Mouse (Mus musculus) MEL (cell line): ENCODE data around the gene Hpse. TPM values are rescaled to one million over a fixed set of nuclear protein-coding genes. Genes with fewer than 3 reads are reported as not detected.

Source experiments
- DNase-seq: peaks from one replicate; pipeline ENCODE4 v3.0.0; 2011; ENCODE audit warnings: low read depth, low spot score
- H3K27ac ChIP-seq: 2 replicates; pipeline ENCODE4 v1.5.1; 2012; ENCODE audit warnings: low read depth, mild to moderate bottlenecking, control low read depth, low read length, moderate library complexity; ENCODE audit not compliant: control insufficient read depth
- H3K27me3 ChIP-seq, 2 experiments: fragments of 150-350 bp in 1 of 2; sonication (generic) in 1 of 2; 2 replicates each; pipeline ENCODE4 v1.6.1; 2012; ENCODE audit warnings: low read length in 2 of 2, mild to moderate bottlenecking in 2 of 2, improper control_type of control experiment in 1 of 2, moderate library complexity in 1 of 2; ENCODE audit not compliant: insufficient read depth in 2 of 2, control insufficient read depth in 1 of 2
- H3K36me3 ChIP-seq, 2 experiments: 2 replicates each; pipeline ENCODE4 v1.6.1; 2012 to 2014; ENCODE audit warnings: low read length in 2 of 2, improper control_type of control experiment in 1 of 2, inconsistent platforms in 1 of 2, mild to moderate bottlenecking in 1 of 2; ENCODE audit not compliant: insufficient read depth in 2 of 2, control insufficient read depth in 1 of 2
- H3K4me1 ChIP-seq, 2 experiments: fragments of 150-350 bp in 1 of 2; sonication (generic) in 1 of 2; 2 replicates each; pipeline ENCODE4 v1.6.1; 2012; ENCODE audit warnings: low read length in 2 of 2, improper control_type of control experiment in 1 of 2, mild to moderate bottlenecking in 1 of 2; ENCODE audit not compliant: insufficient read depth in 2 of 2, control insufficient read depth in 1 of 2
- H3K4me3 ChIP-seq, 2 experiments: fragments of 150-350 bp in 1 of 2; sonication (generic) in 1 of 2; 2 replicates each; pipeline ENCODE4 v1.5.1; 2012; ENCODE audit warnings: low read depth in 2 of 2, low read length in 2 of 2, mild to moderate bottlenecking in 2 of 2, moderate library complexity in 2 of 2, control low read depth in 1 of 2, improper control_type of control experiment in 1 of 2; ENCODE audit not compliant: control insufficient read depth in 1 of 2, insufficient read depth in 1 of 2
- H3K79me2 ChIP-seq: 2 replicates; pipeline ENCODE4 v1.6.1; 2012; ENCODE audit warnings: mild to moderate bottlenecking, low read length, moderate library complexity; ENCODE audit not compliant: control insufficient read depth, poor library complexity, insufficient read depth
- H3K9ac ChIP-seq: 2 replicates; pipeline ENCODE4 v1.6.1; 2012; ENCODE audit warnings: low read depth, mild to moderate bottlenecking, control low read depth, low read length, moderate library complexity; ENCODE audit not compliant: control insufficient read depth, poor library complexity, severe bottlenecking
- H3K9me3 ChIP-seq: fragments of 150-350 bp; sonication (generic); replicated peaks from 2 replicates; pipeline ENCODE4 v1.6.1; 2012; ENCODE audit warnings: mild to moderate bottlenecking, low read length, improper control_type of control experiment, moderate library complexity; ENCODE audit not compliant: insufficient read depth
- BHLHE40 ChIP-seq: IDR thresholded peaks from 2 replicates; pipeline ENCODE4 v1.6.1; 2012; ENCODE audit warnings: low read depth, mild to moderate bottlenecking, inconsistent platforms, low read length, improper control_type of control experiment, borderline replicate concordance
- CHD1 ChIP-seq: IDR thresholded peaks from 2 replicates; pipeline ENCODE4 v1.6.1; 2012; ENCODE audit warnings: low read depth, mild to moderate bottlenecking, inconsistent platforms, low read length, improper control_type of control experiment
- CHD2 ChIP-seq: IDR thresholded peaks from 2 replicates; pipeline ENCODE4 v1.6.1; 2011; ENCODE audit warnings: low read length, improper control_type of control experiment
- CTCF ChIP-seq, 3 experiments: IDR thresholded peaks in 2 of 3; conservative IDR thresholded peaks in 1 of 3; 2 replicates each; pipeline ENCODE4 v1.5.1; 2011 to 2012; ENCODE audit warnings: low read length in 3 of 3, low read depth in 2 of 3, mild to moderate bottlenecking in 2 of 3, improper control_type of control experiment in 1 of 3, inconsistent platforms in 1 of 3, mixed read lengths in 1 of 3, moderate library complexity in 1 of 3; ENCODE audit not compliant: control insufficient read depth in 1 of 3, insufficient read depth in 1 of 3, poor library complexity in 1 of 3, severe bottlenecking in 1 of 3
- EP300 ChIP-seq, 2 experiments: IDR thresholded peaks; 2 replicates each; pipeline ENCODE4 v1.6.1; 2011; ENCODE audit warnings: improper control_type of control experiment in 2 of 2, low read length in 2 of 2, low read depth in 1 of 2, mild to moderate bottlenecking in 1 of 2
- GABPA ChIP-seq: IDR thresholded peaks from 2 replicates; pipeline ENCODE4 v1.6.1; 2012; ENCODE audit warnings: low read depth, mild to moderate bottlenecking, inconsistent platforms, low read length, improper control_type of control experiment, moderate library complexity
- GATA1 ChIP-seq: IDR thresholded peaks from 2 replicates; pipeline ENCODE4 v1.6.1; 2011; ENCODE audit warnings: low read depth, low read length, improper control_type of control experiment
- HCFC1 ChIP-seq: IDR thresholded peaks from 2 replicates; pipeline ENCODE4 v1.6.1; 2012; ENCODE audit warnings: low read depth, mild to moderate bottlenecking, inconsistent platforms, low read length, improper control_type of control experiment, moderate library complexity
- KAT2A ChIP-seq: conservative IDR thresholded peaks from 2 replicates; pipeline ENCODE4 v1.6.1; 2012; ENCODE audit warnings: low read depth, low read length, improper control_type of control experiment, inconsistent platforms
- MAFK ChIP-seq: IDR thresholded peaks from 2 replicates; pipeline ENCODE4 v1.6.1; 2011; ENCODE audit warnings: low read depth, mild to moderate bottlenecking, low read length, improper control_type of control experiment, borderline replicate concordance
- MAZ ChIP-seq: IDR thresholded peaks from 2 replicates; pipeline ENCODE4 v1.6.1; 2012; ENCODE audit warnings: low read depth, mild to moderate bottlenecking, inconsistent platforms, low read length, improper control_type of control experiment
- MEF2A ChIP-seq: IDR thresholded peaks from 2 replicates; pipeline ENCODE4 v1.6.1; 2014; ENCODE audit warnings: low read depth, mild to moderate bottlenecking, inconsistent platforms, low read length, improper control_type of control experiment; ENCODE audit not compliant: poor library complexity, insufficient replicate concordance, severe bottlenecking; ENCODE audit errors: extremely low read depth
- MXI1 ChIP-seq: IDR thresholded peaks from 2 replicates; pipeline ENCODE4 v1.6.1; 2011; ENCODE audit warnings: mild to moderate bottlenecking, low read depth, low read length, improper control_type of control experiment
- MYB ChIP-seq: IDR thresholded peaks from 2 replicates; pipeline ENCODE4 v1.6.1; 2011; ENCODE audit warnings: mild to moderate bottlenecking, low read depth, low read length, improper control_type of control experiment
- MYC ChIP-seq: IDR thresholded peaks from 2 replicates; pipeline ENCODE4 v1.6.1; 2011; ENCODE audit warnings: low read depth, mild to moderate bottlenecking, low read length, improper control_type of control experiment, moderate library complexity
- NELFE ChIP-seq: IDR thresholded peaks from 2 replicates; pipeline ENCODE4 v1.6.1; 2011; ENCODE audit warnings: low read depth, low read length, improper control_type of control experiment
- NRF1 ChIP-seq: IDR thresholded peaks from 2 replicates; pipeline ENCODE4 v1.6.1; 2014; ENCODE audit warnings: low read depth, mild to moderate bottlenecking, inconsistent platforms, low read length, improper control_type of control experiment, moderate library complexity; ENCODE audit not compliant: poor library complexity, insufficient read depth, severe bottlenecking
- POLR2AphosphoS2 ChIP-seq: IDR thresholded peaks from 2 replicates; pipeline ENCODE4 v1.6.1; 2011; ENCODE audit warnings: low read length, improper control_type of control experiment
- POLR2AphosphoS5 ChIP-seq: IDR thresholded peaks from 2 replicates; pipeline ENCODE4 v1.6.1; 2012; ENCODE audit warnings: low read depth, borderline replicate concordance, mild to moderate bottlenecking, inconsistent platforms, low read length, moderate library complexity, mixed read lengths
- RCOR1 ChIP-seq: IDR thresholded peaks from 2 replicates; pipeline ENCODE4 v1.6.1; 2012; ENCODE audit warnings: low read depth, mild to moderate bottlenecking, inconsistent platforms, low read length, improper control_type of control experiment
- SIN3A ChIP-seq: IDR thresholded peaks from 2 replicates; pipeline ENCODE4 v1.6.1; 2012; ENCODE audit warnings: low read length, improper control_type of control experiment, inconsistent platforms
- SMC3 ChIP-seq: IDR thresholded peaks from 2 replicates; pipeline ENCODE4 v1.6.1; 2011; ENCODE audit warnings: low read depth, low read length, improper control_type of control experiment
- TCF12 ChIP-seq: IDR thresholded peaks from 2 replicates; pipeline ENCODE4 v1.6.1; 2014; ENCODE audit warnings: low read depth, mild to moderate bottlenecking, inconsistent platforms, low read length, improper control_type of control experiment, moderate library complexity
- USF1 ChIP-seq: IDR thresholded peaks from 2 replicates; pipeline ENCODE4 v1.6.1; 2014; ENCODE audit warnings: low read depth, mild to moderate bottlenecking, inconsistent platforms, low read length, improper control_type of control experiment, moderate library complexity
- polyA plus RNA-seq, 2 experiments: library from polyadenylated mRNA; stranded (reverse) in 1 of 2; unstranded in 1 of 2; fragments of >175 nt in 1 of 2; fragments of >200 nt in 1 of 2; gene quantifications; 2 replicates each; pipeline versions ENCODE4 v1.2.1 to v1.2.4; 2012; ENCODE audit warnings: low replicate concordance in 2 of 2, low read depth in 1 of 2; ENCODE audit not compliant: insufficient read length in 2 of 2, insufficient read depth in 1 of 2, missing spikeins in 1 of 2
- total RNA-seq: library from RNA; depleted of rRNA; stranded (reverse); fragments of 300-350 nt; gene quantifications from 2 replicates; pipeline ENCODE4 v1.2.3, GENCODE M21; 2012

The Hpse gene
- total and polyA plus RNA-seq, 3 experiments = 0.03 TPM; not detected in 2

- H3K36me3 ChIP-seq = peaks cover 0 to 4% of the 10 kb centered on the region in 2 experiments; a peak in 1 of 4 replicates
Observed at GRCm38 (mm10) chr5:100736919-100737318, 17.4 kb upstream of the Hpse start.

GRCm38 (mm10) chr5:100734535-100734934, 15.0 kb upstream of the Hpse start:
- Histone ChIP-seq H3K79me2 (no peaks in the 10 kb centered on the region), H3K36me3 (peaks cover 0 to 4% of the 10 kb centered on the region in 2 experiments; a peak in 1 of 4 replicates), H3K9ac (no peak overlapping the region), H3K4me1 (peaks cover 2 to 6% of the 10 kb centered on the region in 2 experiments; a peak in 3 of 4 replicates), H3K4me3 (no peak overlapping the region)
- peak; percentile 13 for DNase-seq
- peak; percentile 77 for TF ChIP-seq GATA1
- TF ChIP-seq CHD1 = no peak
- TF ChIP-seq MYC = no peak
- no peak for TF ChIP-seq CTCF (IDR thresholded peaks at IDR 0.05 in 2 of 3, conservative IDR thresholded peaks at IDR 0.05 in 1 of 3; ENCODE audit: control insufficient read depth in 1 of 3, insufficient read depth in 1 of 3, low read depth in 2 of 3, low read length in 3 of 3, poor library complexity in 1 of 3, severe bottlenecking in 1 of 3)
- TF ChIP-seq POLR2AphosphoS2 = no peak
- peak; percentile 52 to 64; a peak in 2 of 4 replicates for TF ChIP-seq EP300 (IDR thresholded peaks at IDR 0.05; ENCODE audit: low read depth in 1 of 2, low read length in 2 of 2)
- TF ChIP-seq CHD2 = no peak
- no peak for TF ChIP-seq MXI1
- TF ChIP-seq USF1 = no peak
- no peak; the same call in 1 of the 2 replicates for TF ChIP-seq RCOR1
- no peak for TF ChIP-seq BHLHE40
- TF ChIP-seq MAZ = no peak
- no peak for TF ChIP-seq GABPA
- TF ChIP-seq POLR2AphosphoS5 = no peak
- no peak for TF ChIP-seq NELFE
- TF ChIP-seq KAT2A = no peak
- TF ChIP-seq MEF2A = no peak
- TF ChIP-seq MAFK = no peak
- TF ChIP-seq TCF12 = peak; percentile 84
- TF ChIP-seq HCFC1 = no peak
- no peak for TF ChIP-seq MYB
- TF ChIP-seq NRF1 = no peak
- TF ChIP-seq SMC3 = no peak
- TF ChIP-seq, all 39 proteins: peak for 3
- H3K27me3 ChIP-seq = no peaks in the 10 kb centered on the region
- no peaks in the 10 kb centered on the region for H3K9me3 ChIP-seq
- no peak overlapping the region for H3K27ac ChIP-seq

More at GRCm38 (mm10) chr5:100736919-100737318, 17.4 kb upstream of the Hpse start:
- Histone ChIP-seq H3K4me1 (peaks cover 2 to 6% of the 10 kb centered on the region in 2 experiments; a peak in 3 of 4 replicates), H3K9ac (no peak overlapping the region), H3K4me3 (no peak overlapping the region), H3K27ac (no peak overlapping the region), H3K9me3 (no peaks in the 10 kb centered on the region), H3K27me3 (no peaks in the 10 kb centered on the region), H3K79me2 (no peaks in the 10 kb centered on the region)
- TF ChIP-seq SIN3A (no peak), RCOR1 (peak; percentile 22; the same call in 1 of the 2 replicates)
- DNase-seq = no peak
